In genomic region chr7:36934792-36935555, GRCm38 (mm10) we compare ENCODE assay signal across 9 mouse cellular contexts.
DNase-seq lines count a peak whose midpoint lies in the region; ATAC-seq and TF ChIP-seq lines count a peak whose summit lies in the region.
"Had no signal": no experiment of that assay in that cellular context is flagged by ENCODE, and none has a peak within 500 bp of the region (broad histone marks: within the 10 kb centered on the region; RNA-seq: fewer than 3 reads in every experiment).

No protein-coding gene starts in this region.

- H3K4me2 ChIP-seq in embryonic facial prominence, embryonic 14.5 days (ENCODE audit: low read depth, low read length), result peak overlapping the region; percentile 35
- H3K4me2 ChIP-seq in liver, embryonic 11.5 days, result no peak overlapping the region
- H3K4me2 ChIP-seq: liver, embryonic 12.5 days had no signal

- no peak overlapping the region for H3K27ac ChIP-seq in embryonic facial prominence, embryonic 14.5 days (replicated peaks; ENCODE audit: low read depth, low read length)
- peak overlapping the region; percentile 61 for H3K27ac ChIP-seq in left cerebral cortex, adult 2 months
- no peak overlapping the region for H3K27ac ChIP-seq in liver, embryonic 11.5 days (ENCODE audit: low read depth, low read length)
- H3K27ac ChIP-seq: liver, embryonic 12.5 days had no signal

- ATAC-seq in embryonic facial prominence, embryonic 14.5 days (ENCODE audit: low read depth), result no peak
- no peak for ATAC-seq in liver, embryonic 11.5 days (replicated peaks; ENCODE audit: low FRiP score)
- ATAC-seq: liver, embryonic 12.5 days had no signal

- no peak for TF ChIP-seq CTCF in left cerebral cortex, adult 2 months (IDR thresholded peaks at IDR 0.05)

- H3K9ac ChIP-seq in embryonic facial prominence, embryonic 14.5 days (ENCODE audit: low read depth, low read length), result 0 out of 2 replicates have a peak overlapping the region, but pooled peaks have one; percentile 17
- no peak overlapping the region for H3K9ac ChIP-seq in liver, embryonic 11.5 days (ENCODE audit: low read depth, low read length)
- H3K9ac ChIP-seq: liver, embryonic 12.5 days had no signal

- H3K4me1 ChIP-seq in embryonic facial prominence, embryonic 14.5 days (ENCODE audit: control insufficient read depth, insufficient read depth, low read length), result peaks cover 4% of the 10 kb centered on the region; the same call in 1 of the 2 replicates
- no peaks in the 10 kb centered on the region for H3K4me1 ChIP-seq in liver, embryonic 11.5 days (replicated peaks; ENCODE audit: control insufficient read depth, insufficient read depth, low read length)
- H3K4me1 ChIP-seq: liver, embryonic 12.5 days had no signal

- intact Hi-C loops in left cerebral cortex, postnatal 10 days (cut with DNase I), result no loop called here
- intact Hi-C loops in left cerebral cortex, adult 2 months (cut with DNase I), result loop anchor here (10.0 kb wide), 1 partner anchor 600 kb away; no protein-coding TSS in a partner anchor

- peak; percentile 65 to 69 for DNase-seq in left cerebral cortex, adult 18-20 months (ENCODE audit: low spot score in 2 of 2)
- DNase-seq in left cerebral cortex, postnatal 10 days (ENCODE audit: extremely low spot score in 1 of 2, low spot score in 2 of 2), result no peak
- peak; percentile 64 for DNase-seq in embryonic facial prominence, embryonic 14.5 days (ENCODE audit: low spot score)
- DNase-seq in left cerebral cortex, adult 2 months (ENCODE audit: extremely low spot score in 1 of 2, low spot score in 2 of 2), result peak; percentile 45 to 54
- peak; percentile 65 for DNase-seq in right cerebral cortex, postnatal 25 days
- no peak for DNase-seq in liver, embryonic 11.5 days (ENCODE audit: low spot score)
- no peak for DNase-seq in urinary bladder, postnatal 36 days (ENCODE audit: low spot score in 2 of 2)
- no peak for DNase-seq in adrenal gland, postnatal 36 days

- no peaks in the 10 kb centered on the region for H3K27me3 ChIP-seq in embryonic facial prominence, embryonic 14.5 days (replicated peaks; ENCODE audit: control insufficient read depth, insufficient read depth, low read length)
- H3K27me3 ChIP-seq in liver, embryonic 11.5 days (replicated peaks; ENCODE audit: control insufficient read depth, insufficient read depth, low read length), result no peaks in the 10 kb centered on the region
- H3K27me3 ChIP-seq: liver, embryonic 12.5 days had no signal

- no peak overlapping the region for H3K4me3 ChIP-seq in embryonic facial prominence, embryonic 14.5 days (ENCODE audit: low read depth, low read length)
- no peak overlapping the region for H3K4me3 ChIP-seq in left cerebral cortex, adult 2 months
- no peak overlapping the region for H3K4me3 ChIP-seq in liver, embryonic 11.5 days (ENCODE audit: low read depth, low read length)
- H3K4me3 ChIP-seq: liver, embryonic 12.5 days had no signal

- 55% methylated on average over 21 of the region's 21 CpGs for WGBS in embryonic facial prominence, embryonic 14.5 days
- 75% methylated on average over 21 of the region's 21 CpGs for WGBS in liver, embryonic 11.5 days

- H3K36me3 ChIP-seq in embryonic facial prominence, embryonic 14.5 days (ENCODE audit: control insufficient read depth, insufficient read depth, low read length), result no peaks in the 10 kb centered on the region
- no peaks in the 10 kb centered on the region for H3K36me3 ChIP-seq in liver, embryonic 11.5 days (ENCODE audit: control insufficient read depth, insufficient read depth, low read length)
- H3K36me3 ChIP-seq: liver, embryonic 12.5 days had no signal

- H3K9me3 ChIP-seq in embryonic facial prominence, embryonic 14.5 days (ENCODE audit: control insufficient read depth, low read length), result no peaks in the 10 kb centered on the region
- no peaks in the 10 kb centered on the region for H3K9me3 ChIP-seq in liver, embryonic 11.5 days (ENCODE audit: control insufficient read depth, low read length)
- H3K9me3 ChIP-seq: liver, embryonic 12.5 days had no signal

Comparison
In these comparisons a context has a peak if more than half of its experiments do, and no peak if none do; other contexts are left out.
1. DNase-seq: peak in left cerebral cortex, adult 18-20 months (2 of 2), embryonic facial prominence, embryonic 14.5 days (single experiment), left cerebral cortex, adult 2 months (2 of 2) and right cerebral cortex, postnatal 25 days (single experiment); none in left cerebral cortex, postnatal 10 days (0 of 2), liver, embryonic 11.5 days (single experiment), urinary bladder, postnatal 36 days (0 of 2) and adrenal gland, postnatal 36 days (0 of 2).